Mouse (Mus musculus) midbrain, embryonic 14.5 days (tissue): Measurements from ENCODE around the gene Pkd1l2. TPM values are rescaled to one million over a fixed set of nuclear protein-coding genes. Genes with fewer than 3 reads are reported as not detected.

ENCODE experiments used
- ATAC-seq: fragments of 200-750 bp; cut with Nextera tagmentation; 2 replicates; pipeline ENCODE4 v1.8.0; 2017; ENCODE audit warnings: moderate number of reproducible peaks, moderate library complexity; ENCODE audit not compliant: low FRiP score, low TSS enrichment
- DNase-seq: peaks from one replicate; pipeline ENCODE4 v3.0.0-alpha.2; 2015
- H3K27ac ChIP-seq: fragments of 300-500 bp; sonication (generic); replicated peaks from 2 replicates; pipeline ENCODE4 v1.5.1; 2014; ENCODE audit warnings: mild to moderate bottlenecking, low read depth, low read length, moderate library complexity
- H3K27me3 ChIP-seq: fragments of 300-500 bp; sonication (generic); 2 replicates; pipeline ENCODE4 v1.6.1; 2014; ENCODE audit warnings: low read length, control low read depth, mixed read lengths; ENCODE audit not compliant: control insufficient read depth, insufficient read depth
- H3K36me3 ChIP-seq: fragments of 300-500 bp; sonication (generic); 2 replicates; pipeline ENCODE4 v1.6.1; 2014; ENCODE audit warnings: low read length, control low read depth; ENCODE audit not compliant: control insufficient read depth, insufficient read depth
- H3K4me1 ChIP-seq: fragments of 300-500 bp; sonication (generic); 2 replicates; pipeline ENCODE4 v1.6.1; 2014; ENCODE audit warnings: mild to moderate bottlenecking, antibody characterized with exemption, low read length, control low read depth; ENCODE audit not compliant: control insufficient read depth, insufficient read depth
- H3K4me2 ChIP-seq: fragments of 300-500 bp; sonication (generic); 2 replicates; pipeline ENCODE4 v1.6.1; 2014; ENCODE audit warnings: mild to moderate bottlenecking, low read length, moderate library complexity
- H3K4me3 ChIP-seq: fragments of 300-500 bp; sonication (generic); replicated peaks from 2 replicates; pipeline ENCODE4 v1.5.1; 2014; ENCODE audit warnings: low read depth, low read length
- H3K9ac ChIP-seq: fragments of 300-500 bp; sonication (generic); replicated peaks from 2 replicates; pipeline ENCODE4 v1.6.1; 2014; ENCODE audit warnings: mild to moderate bottlenecking, low read length, moderate library complexity
- H3K9me3 ChIP-seq: fragments of 300-500 bp; sonication (generic); 2 replicates; pipeline ENCODE4 v1.6.1; 2016; ENCODE audit warnings: low read length, control low read depth, mixed read lengths; ENCODE audit not compliant: control insufficient read depth
- WGBS: fragments of 180-500 bp; shearing (Covaris S2); extraction: QIAGEN DNeasy Blood & Tissue Kit; methylation state at CpG from one replicate; pipeline ENCODE4 v1.1.7; 2014; 5-methylcytosine and 5-hydroxymethylcytosine counted together
- polyA plus RNA-seq: library from polyadenylated mRNA; unstranded; fragments of >200 nt; fragmentation: Nextera tagmentation; extraction: Ambion mirVana; gene quantifications from 2 replicates; pipeline ENCODE4 v1.2.1, GENCODE M21; 2014

Pkd1l2 gene
- polyA plus RNA-seq, 1 experiment from 2014 or later: 0.12 TPM

- 76% methylated on average over 10 of the region's 10 CpGs for WGBS
- ATAC-seq (no peak), DNase-seq (no peak)
- no peaks in the 10 kb centered on the region for H3K36me3 ChIP-seq
- peaks cover 7% of the 10 kb centered on the region; the same call in 1 of the 2 replicates for H3K9me3 ChIP-seq
- H3K9ac ChIP-seq: no peak overlapping the region
- no peaks in the 10 kb centered on the region for H3K27me3 ChIP-seq
- 0 out of 2 replicates have a peak, but pooled peaks cover 5% of the 10 kb centered on the region for H3K4me1 ChIP-seq
- H3K4me3 ChIP-seq: no peak overlapping the region
- H3K27ac ChIP-seq: peak overlapping the region; percentile 52; the same call in 1 of the 2 replicates
- 0 out of 2 replicates have a peak overlapping the region, but pooled peaks have one; percentile 8 for H3K4me2 ChIP-seq
Measured at GRCm38 (mm10) chr8:117097051-117097563, 14.9 kb upstream of the Pkd1l2 start.

GRCm38 (mm10) chr8:117095647-117096046 lies 13.4 kb upstream of the Pkd1l2 start, which contains the start of gene Bco1:
Gene Bco1 (plus strand): TSS chr8:117095854.
- H3K4me2 ChIP-seq: no peak within 1 kb of the TSS
- H3K4me1 ChIP-seq: 0 out of 2 replicates have a peak, but pooled peaks cover 5% of the 10 kb centered on the region
- H3K27ac ChIP-seq: no peak within 1 kb of the TSS
- no peak within 1 kb of the TSS for H3K4me3 ChIP-seq
- ATAC-seq (no peak), DNase-seq (no peak)
- peaks cover 7% of the 10 kb centered on the region; the same call in 1 of the 2 replicates for H3K9me3 ChIP-seq
- H3K27me3 ChIP-seq: no peaks in the 10 kb centered on the region
- H3K36me3 ChIP-seq: no peaks in the 10 kb centered on the region
- WGBS: 55% methylated on average over 12 of the region's 12 CpGs
- H3K9ac ChIP-seq: no peak within 1 kb of the TSS

GRCm38 (mm10) chr8:117094053-117094452 lies 11.8 kb upstream of the Pkd1l2 start:
- H3K36me3 ChIP-seq: no peaks in the 10 kb centered on the region
- H3K27ac ChIP-seq: no peak overlapping the region
- no peak overlapping the region for H3K4me3 ChIP-seq
- H3K9me3 ChIP-seq: 0 out of 2 replicates have a peak, but pooled peaks cover under 1% of the 10 kb centered on the region
- H3K4me1 ChIP-seq: 0 out of 2 replicates have a peak, but pooled peaks cover 5% of the 10 kb centered on the region
- DNase-seq (no peak), ATAC-seq (no peak)
- H3K27me3 ChIP-seq: no peaks in the 10 kb centered on the region
- 67% methylated on average over 5 of the region's 5 CpGs for WGBS
- H3K9ac ChIP-seq: no peak overlapping the region
- H3K4me2 ChIP-seq: no peak overlapping the region

- WGBS: 93% methylated on average over 4 of the region's 4 CpGs
Measured at GRCm38 (mm10) chr8:117089802-117090201, 7.6 kb upstream of the Pkd1l2 start.

GRCm38 (mm10) chr8:117087036-117087435 lies 4.8 kb upstream of the Pkd1l2 start:
- ATAC-seq (no peak), DNase-seq (no peak)
- H3K9ac ChIP-seq: no peak overlapping the region
- H3K36me3 ChIP-seq: no peaks in the 10 kb centered on the region
- no peak overlapping the region for H3K4me2 ChIP-seq
- no peaks in the 10 kb centered on the region for H3K4me1 ChIP-seq
- H3K27ac ChIP-seq: no peak overlapping the region
- H3K4me3 ChIP-seq: no peak overlapping the region
- no peaks in the 10 kb centered on the region for H3K9me3 ChIP-seq
- H3K27me3 ChIP-seq: no peaks in the 10 kb centered on the region

More at GRCm38 (mm10) chr8:117089802-117090201, 7.6 kb upstream of the Pkd1l2 start:
- H3K4me3 ChIP-seq: no peak overlapping the region
- no peak overlapping the region for H3K27ac ChIP-seq
- no peak for ATAC-seq
- no peaks in the 10 kb centered on the region for H3K9me3 ChIP-seq
- no peak overlapping the region for H3K4me2 ChIP-seq
- DNase-seq: no peak
- no peaks in the 10 kb centered on the region for H3K27me3 ChIP-seq
- H3K4me1 ChIP-seq: no peaks in the 10 kb centered on the region
- no peak overlapping the region for H3K9ac ChIP-seq
- no peaks in the 10 kb centered on the region for H3K36me3 ChIP-seq

GRCm38 (mm10) chr8:117085521-117085920 lies 3.3 kb upstream of the Pkd1l2 start:
- Histone ChIP-seq H3K27ac (no peak overlapping the region), H3K9ac (no peak overlapping the region), H3K27me3 (no peaks in the 10 kb centered on the region), H3K4me2 (no peak overlapping the region), H3K9me3 (no peaks in the 10 kb centered on the region), H3K4me1 (no peaks in the 10 kb centered on the region), H3K36me3 (no peaks in the 10 kb centered on the region), H3K4me3 (no peak overlapping the region)
- ATAC-seq: no peak
- DNase-seq: no peak
- WGBS: 67% methylated on average over 8 of the region's 8 CpGs

- no peaks in the 10 kb centered on the region for H3K27me3 ChIP-seq
- H3K9me3 ChIP-seq: no peaks in the 10 kb centered on the region
- no peak for ATAC-seq
- 84% methylated on average over 9 of the region's 9 CpGs for WGBS
- no peak overlapping the region for H3K9ac ChIP-seq
- no peak overlapping the region for H3K4me3 ChIP-seq
- no peaks in the 10 kb centered on the region for H3K36me3 ChIP-seq
- H3K4me2 ChIP-seq: no peak overlapping the region
- H3K4me1 ChIP-seq: no peaks in the 10 kb centered on the region
- DNase-seq: no peak
- no peak overlapping the region for H3K27ac ChIP-seq
Measured at GRCm38 (mm10) chr8:117082947-117083559, 804 bp upstream of the Pkd1l2 start.

GRCm38 (mm10) chr8:117079652-117080051 lies 2.6 kb downstream of the Pkd1l2 start:
- no peaks in the 10 kb centered on the region for H3K27me3 ChIP-seq
- no peak for DNase-seq
- H3K4me2 ChIP-seq: no peak overlapping the region
- no peaks in the 10 kb centered on the region for H3K4me1 ChIP-seq
- no peaks in the 10 kb centered on the region for H3K9me3 ChIP-seq
- H3K36me3 ChIP-seq: no peaks in the 10 kb centered on the region
- H3K9ac ChIP-seq: no peak overlapping the region
- no peak overlapping the region for H3K4me3 ChIP-seq
- no peak for ATAC-seq
- WGBS: 91% methylated on average over 14 of the region's 14 CpGs
- H3K27ac ChIP-seq: no peak overlapping the region

GRCm38 (mm10) chr8:117078367-117078926 lies 3.8 kb downstream of the Pkd1l2 start:
- Histone ChIP-seq H3K4me1 (no peaks in the 10 kb centered on the region), H3K9ac (no peak overlapping the region), H3K4me3 (no peak overlapping the region), H3K4me2 (no peak overlapping the region), H3K27ac (no peak overlapping the region), H3K36me3 (no peaks in the 10 kb centered on the region), H3K9me3 (no peaks in the 10 kb centered on the region), H3K27me3 (no peaks in the 10 kb centered on the region)
- 81% methylated on average over 7 of the region's 7 CpGs for WGBS
- ATAC-seq (no peak), DNase-seq (no peak)
